Mouse (Mus musculus): Measurements from ENCODE around the gene Kcnj12.

DNA sequence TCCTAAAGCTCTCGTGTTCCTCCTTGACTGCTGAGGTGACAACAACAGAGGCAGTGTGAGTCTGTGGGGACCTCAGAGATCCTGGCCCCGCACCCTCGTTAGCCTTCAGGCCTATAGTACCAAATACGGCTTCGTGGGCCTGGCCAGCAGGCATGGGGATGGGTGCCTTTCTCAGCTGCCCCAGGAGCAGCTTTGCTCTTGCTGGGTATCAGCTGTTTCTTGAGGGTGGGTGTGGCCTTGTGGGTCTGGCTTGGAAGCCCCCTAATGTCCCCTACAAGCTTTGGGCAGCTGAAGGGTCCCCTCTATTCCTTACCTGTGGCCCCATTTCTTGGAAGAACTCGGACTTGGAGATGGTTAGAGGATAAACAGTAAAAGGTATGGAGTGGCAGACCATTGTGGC is 4.0 kb downstream of the Kcnj12 start:
- TF ChIP-seq POLR2A (IDR thresholded peaks at IDR 0.05; ENCODE audit: low read depth, low read length) (no peak), CTCF (IDR thresholded peaks at IDR 0.05; ENCODE audit: extremely low read depth, insufficient read depth, insufficient read length, insufficient replicate concordance) (no peak)
